Mouse (Mus musculus) gastrocnemius, adult 2 months (tissue): ENCODE results near the gene Rab4a. TPM values are rescaled to one million over a fixed set of nuclear protein-coding genes. Genes with fewer than 3 reads are reported as not detected.

Source experiments
- DNase-seq: peaks from one replicate; pipeline ENCODE4 v3.0.0; 2022
- H3K27ac ChIP-seq: fragments of 200-600 bp; 2 replicates; pipeline ENCODE4 v1.8.1; 2022; ENCODE audit warnings: mild to moderate bottlenecking
- H3K4me3 ChIP-seq: fragments of 200-600 bp; 2 replicates; pipeline ENCODE4 v1.8.1; 2022; ENCODE audit warnings: mild to moderate bottlenecking, moderate library complexity
- CTCF ChIP-seq: fragments of 200-600 bp; IDR thresholded peaks from 2 replicates; pipeline ENCODE4 v1.8.1; 2022; ENCODE audit warnings: antibody characterized with exemption, mild to moderate bottlenecking, moderate library complexity
- intact Hi-C: fragments of 180-260 bp; cut with DNase I; formaldehyde crosslinking; loops from one replicate; pipeline ENCODE4 v1.15.1; 2025
- long read RNA-seq, 2 experiments: library from polyadenylated mRNA; stranded (forward); transcript quantifications; one replicate each; pipeline ENCODE4 v2.0.0; 2021
- total RNA-seq, 2 experiments: library from RNA; stranded (reverse); gene quantifications; 2 replicates each; pipeline ENCODE4 v1.2.3; 2021

The Rab4a gene
- 10 to 100 TPM; 12.0 to 12.4 TPM for total RNA-seq
- long read RNA-seq, experiment 1, transcript Rab4a-202 (8 exons, 1,419 nt), result major isoform, 20 of 24 reads
- long read RNA-seq, experiment 1, partial matches to known transcripts, result 0 of 24 reads
- long read RNA-seq, experiment 1, other reads (novel, unspliced or antisense), result 4 of 24 reads
- long read RNA-seq, experiment 2, transcript Rab4a-202 (8 exons, 1,419 nt), result major isoform, 18 of 26 reads
- long read RNA-seq, experiment 2, partial matches to known transcripts, result 0 of 26 reads
- long read RNA-seq, experiment 2, other reads (novel, unspliced or antisense), result 7 of 26 reads

- peak within 1 kb of the TSS; percentile 96 for H3K27ac ChIP-seq
- peak; percentile 93 for DNase-seq
- no peak for TF ChIP-seq CTCF
- intact Hi-C loops, result no loop called here
- H3K4me3 ChIP-seq, result peak within 1 kb of the TSS; percentile 97
Observed at GRCm38 (mm10) chr8:123805718-123806373, at the start of gene Rab4a. Rab4a (plus strand) TSS chr8:123805985.

GRCm38 (mm10) chr8:123756901-123757300 lies 48.9 kb upstream of the Rab4a start:
- intact Hi-C loops, result no loop called here

DNA sequence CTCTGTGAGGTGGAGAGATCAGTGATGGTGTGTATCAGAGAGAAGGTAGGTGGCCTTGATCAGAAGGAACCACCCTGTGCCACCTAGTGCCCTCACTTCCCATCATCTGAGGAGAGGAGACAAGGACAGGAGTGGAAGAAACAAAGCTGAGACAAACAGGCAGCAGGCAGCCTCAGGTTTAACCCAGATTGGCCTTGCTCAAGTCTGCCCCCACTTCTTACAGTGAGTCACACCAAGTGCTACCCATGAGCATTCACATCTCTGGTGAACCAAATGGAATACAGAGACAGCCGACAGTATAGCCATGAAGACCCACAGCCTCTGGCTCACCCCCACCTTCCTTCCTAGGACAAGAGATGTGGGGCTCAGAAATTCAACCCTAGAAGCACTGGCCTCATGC lies 46.9 kb upstream of the Rab4a start:
- intact Hi-C loops, result no loop called here
- DNase-seq, result no peak
- no peak for TF ChIP-seq CTCF
- no peak overlapping the region for H3K27ac ChIP-seq
- H3K4me3 ChIP-seq, result no peak overlapping the region

More at GRCm38 (mm10) chr8:123756901-123757300, 48.9 kb upstream of the Rab4a start:
- TF ChIP-seq CTCF, result no peak
- no peak for DNase-seq
- Histone ChIP-seq H3K27ac (no peak overlapping the region), H3K4me3 (no peak overlapping the region)

DNA sequence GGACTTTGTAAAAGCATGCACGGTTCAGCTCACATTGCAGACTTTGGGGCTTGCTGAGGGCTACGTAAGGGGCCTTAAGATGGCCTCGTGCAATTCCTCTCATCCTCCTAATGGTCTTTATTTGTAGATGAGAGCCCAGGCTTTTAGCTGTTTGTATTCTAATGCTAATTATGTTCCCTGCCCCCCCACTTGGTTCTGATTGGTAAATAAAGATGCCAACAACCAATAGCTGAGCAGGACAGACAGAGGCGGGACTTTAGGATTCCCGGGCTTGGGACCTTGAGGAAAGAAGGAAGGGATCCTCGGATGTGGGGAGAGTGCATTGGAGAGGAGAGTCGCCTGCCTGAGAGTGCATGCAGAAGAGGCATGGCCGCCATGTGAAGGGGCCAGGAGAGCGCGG lies 45.9 kb upstream of the Rab4a start:
- no peak for TF ChIP-seq CTCF
- intact Hi-C loops, result no loop called here
- no peak for DNase-seq

GRCm38 (mm10) chr8:123760579-123760978 lies 45.2 kb upstream of the Rab4a start:
- no peak for TF ChIP-seq CTCF
- Histone ChIP-seq H3K27ac (no peak overlapping the region), H3K4me3 (no peak overlapping the region)
- no peak for DNase-seq
- intact Hi-C loops, result no loop called here

More for the DNA sequence above, 45.9 kb upstream of the Rab4a start:
- Histone ChIP-seq H3K4me3 (no peak overlapping the region), H3K27ac (no peak overlapping the region)

DNA sequence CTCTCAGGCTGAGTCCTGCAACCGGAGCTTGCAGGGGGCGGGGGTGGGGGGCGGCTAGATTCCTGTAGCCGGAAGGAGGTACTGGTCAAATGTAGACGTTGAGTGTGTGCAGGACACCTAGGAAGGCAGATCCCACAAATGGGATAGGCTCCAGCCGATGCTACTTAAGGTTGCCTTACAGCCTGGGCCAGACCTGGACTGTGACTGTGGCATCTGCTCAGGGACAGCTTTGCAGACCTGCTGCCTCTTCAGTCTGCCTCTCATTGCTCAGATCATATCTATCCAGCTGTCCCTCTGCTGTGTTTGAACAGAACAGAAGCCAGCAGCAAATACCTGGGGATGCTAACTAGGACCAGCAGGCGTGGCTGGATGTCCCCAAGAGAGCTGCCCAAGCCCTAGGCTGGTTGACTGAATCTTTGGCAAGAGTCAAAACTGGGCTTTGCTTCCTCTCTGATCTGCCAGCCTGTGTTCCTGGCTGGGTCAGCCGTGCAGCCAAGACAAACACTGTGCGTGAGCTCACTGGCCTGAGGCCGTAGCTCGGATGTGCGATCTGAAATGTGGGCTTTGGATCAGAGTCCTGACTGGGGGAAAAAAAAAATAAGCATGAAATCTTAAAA lies 44.4 kb upstream of the Rab4a start:
- no peak for TF ChIP-seq CTCF
- intact Hi-C loops, result no loop called here
- DNase-seq, result peak; percentile 80
- Histone ChIP-seq H3K27ac (peak overlapping the region; percentile 40), H3K4me3 (no peak overlapping the region)

DNA sequence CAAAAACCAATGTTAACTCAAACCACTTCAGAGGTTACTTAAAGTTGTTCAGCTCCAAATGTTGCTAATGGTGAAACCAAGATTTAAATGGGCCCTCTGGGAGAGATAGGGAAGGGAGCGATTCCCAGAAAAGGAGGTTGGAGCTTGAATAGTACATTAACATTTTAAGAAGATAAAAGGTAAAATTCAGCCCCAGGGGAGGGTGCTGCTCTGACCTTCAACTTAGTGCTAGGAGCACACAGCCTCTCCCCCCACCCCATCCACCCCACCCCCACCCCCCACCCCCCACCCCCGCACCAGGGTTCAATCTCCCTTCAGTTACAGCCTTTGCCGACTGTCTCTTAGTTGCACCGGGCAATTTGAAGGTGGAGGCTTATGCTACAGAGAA lies 43.9 kb upstream of the Rab4a start:
- Histone ChIP-seq H3K27ac (peak overlapping the region; percentile 40; the same call in 1 of the 2 replicates), H3K4me3 (no peak overlapping the region)
- no peak for TF ChIP-seq CTCF
- no peak for DNase-seq
- intact Hi-C loops, result no loop called here

GRCm38 (mm10) chr8:123763355-123763754 lies 42.4 kb upstream of the Rab4a start:
- TF ChIP-seq CTCF, result no peak
- H3K4me3 ChIP-seq, result no peak overlapping the region
- intact Hi-C loops, result no loop called here
- DNase-seq, result no peak
- H3K27ac ChIP-seq, result no peak overlapping the region

DNA sequence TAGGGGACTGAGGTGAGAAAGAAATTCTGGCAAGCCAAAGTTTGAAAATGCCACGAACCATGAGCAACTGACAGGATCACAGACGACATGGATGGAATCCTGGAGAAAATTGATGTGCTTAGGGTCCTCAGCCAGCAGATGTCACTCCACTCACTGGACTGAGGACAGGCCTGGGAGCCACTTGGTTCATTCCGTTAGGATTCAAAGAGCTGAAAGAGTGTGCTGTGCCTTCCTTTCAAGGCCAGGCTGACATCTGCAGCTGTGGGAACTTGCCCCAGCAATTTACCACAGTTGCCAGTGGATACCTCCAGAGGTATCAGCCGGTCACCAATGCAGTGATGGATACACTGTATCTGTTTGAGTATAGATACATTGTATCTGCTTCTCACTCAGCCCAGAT lies 41.1 kb upstream of the Rab4a start:
- no peak for DNase-seq
- peak; percentile 57 for TF ChIP-seq CTCF
- Histone ChIP-seq H3K27ac (no peak overlapping the region), H3K4me3 (no peak overlapping the region)
- intact Hi-C loops, result no loop called here

GRCm38 (mm10) chr8:123766516-123766915 lies 39.3 kb upstream of the Rab4a start:
- intact Hi-C loops, result no loop called here
- no peak for DNase-seq
- no peak for TF ChIP-seq CTCF
- Histone ChIP-seq H3K4me3 (no peak overlapping the region), H3K27ac (no peak overlapping the region)

- no peak overlapping the region for H3K27ac ChIP-seq
- intact Hi-C loops, result loop anchor here (1.0 kb wide), 1 partner anchor 115 kb away; the partner anchor contains the start of gene Rhou
- H3K4me3 ChIP-seq, result no peak overlapping the region
- no peak for DNase-seq
- TF ChIP-seq CTCF, result no peak
Observed at GRCm38 (mm10) chr8:123767874-123768273, 37.9 kb upstream of the Rab4a start.

DNA sequence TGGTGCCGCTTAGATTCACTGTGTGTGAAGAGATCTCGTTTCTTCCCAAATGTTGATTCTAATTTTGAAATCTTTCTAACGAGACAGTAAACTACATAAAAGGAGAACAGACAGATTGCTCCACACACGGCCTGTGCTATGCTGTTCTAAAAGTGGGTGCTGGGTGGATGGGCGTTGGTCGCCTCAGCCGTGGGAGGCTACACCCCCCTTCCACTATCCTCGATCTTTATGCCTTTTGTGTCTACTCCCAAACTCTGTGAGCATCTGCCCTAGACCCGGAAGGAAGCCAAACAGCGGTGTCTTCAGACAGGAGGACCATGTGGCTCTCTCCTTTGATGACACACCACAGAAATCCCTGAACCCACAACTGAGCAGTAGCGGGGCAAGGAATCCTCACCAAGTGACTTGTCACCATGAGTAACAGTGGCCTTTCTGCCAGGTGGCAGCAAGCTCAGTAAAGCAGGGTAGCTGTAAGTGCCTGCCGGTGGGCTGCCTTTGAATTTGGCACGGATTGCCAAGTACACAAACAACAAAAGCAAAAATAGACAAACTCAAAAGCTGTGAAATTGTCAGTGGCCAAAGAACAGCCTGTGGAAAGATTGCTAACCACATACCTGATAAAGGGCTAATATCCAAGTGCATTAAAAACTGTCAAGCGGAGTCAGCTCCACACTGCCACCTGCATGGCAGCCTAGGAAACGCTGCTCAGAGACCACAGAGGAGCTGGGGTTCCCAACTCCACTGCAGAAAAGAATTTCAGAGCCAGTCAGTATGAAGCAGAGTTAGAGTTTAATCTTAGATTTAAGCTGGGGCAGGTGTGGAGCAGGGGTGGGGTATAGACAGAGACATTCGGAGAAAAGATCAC lies 37.1 kb upstream of the Rab4a start:
- intact Hi-C loops, result loop anchor here (1.0 kb wide), 1 partner anchor 115 kb away; the partner anchor contains the start of gene Rhou
- TF ChIP-seq CTCF, result peak; percentile 82
- peak; percentile 62 for DNase-seq
- no peak overlapping the region for H3K4me3 ChIP-seq
- H3K27ac ChIP-seq, result no peak overlapping the region
